Mouse (Mus musculus) ES-Bruce4 (cell line): Measurements from ENCODE around the gene Prkar2a.

Source experiments
- CTCF ChIP-seq: IDR thresholded peaks from one replicate; pipeline ENCODE4 v1.8.1; 2011; ENCODE audit warnings: low read depth, low read length
- EP300 ChIP-seq: IDR thresholded peaks from 2 replicates; pipeline ENCODE4 v1.6.1; 2011; ENCODE audit warnings: low read depth, low read length; ENCODE audit not compliant: insufficient read depth
- POLR2A ChIP-seq: IDR thresholded peaks from one replicate; pipeline ENCODE4 v1.8.1; 2011; ENCODE audit warnings: low read length; ENCODE audit not compliant: insufficient read depth

DNA sequence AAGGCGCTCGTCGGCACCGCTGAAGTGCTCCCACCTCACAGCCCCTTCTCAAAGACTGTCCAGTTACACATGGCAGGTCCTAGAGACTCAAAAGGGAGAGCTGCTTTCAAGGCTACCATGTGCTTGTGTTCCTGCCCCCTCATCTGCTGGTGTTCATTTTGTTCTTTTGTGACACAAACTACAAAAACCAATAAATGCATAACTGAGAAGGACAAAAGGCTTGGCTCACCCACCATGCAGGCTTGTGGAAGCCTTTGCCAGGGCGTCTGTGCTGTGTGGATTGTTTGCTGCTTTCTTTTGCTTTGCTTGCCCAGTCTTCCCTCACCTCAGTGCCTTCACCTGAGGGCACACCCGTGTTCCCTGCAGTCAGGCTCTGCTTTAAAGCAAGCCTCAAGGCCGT is 108.4 kb downstream of the Prkar2a start:
- no peak for TF ChIP-seq CTCF
- TF ChIP-seq EP300, result no peak
- no peak for TF ChIP-seq POLR2A
